Mouse (Mus musculus) kidney, postnatal 36 days (tissue): Measurements from ENCODE around the gene Sos2.
"Not testable (repeated sequence)": the region's sequence is repeated elsewhere in the genome, so short reads cannot be mapped to it uniquely, and the experiment has no call there.

Experiments used
- DNase-seq, 2 experiments: peaks; one replicate each; pipeline ENCODE4 v3.0.0; 2021 to 2022; ENCODE audit warnings: mixed read lengths in 2 of 2

The Sos2 gene

GRCm38 (mm10) chr12:69568266-69568665 lies 113.4 kb downstream of the Sos2 start:
- DNase-seq = no peak

- not testable (repeated sequence) for DNase-seq
These were observed 120.6 kb downstream of the Sos2 start for GRCm38 (mm10) chr12:69561006-69561405.

GRCm38 (mm10) chr12:69556221-69556861 lies 125.3 kb downstream of the Sos2 start:
- DNase-seq = peak; percentile 42 to 68

GRCm38 (mm10) chr12:69545456-69546178 lies 136.0 kb downstream of the Sos2 start:
- no peak for DNase-seq

- DNase-seq = no peak
These were observed 136.7 kb downstream of the Sos2 start for GRCm38 (mm10) chr12:69544994-69545393.

- no peak for DNase-seq
These were observed 137.1 kb downstream of the Sos2 start for GRCm38 (mm10) chr12:69544562-69544961.

GRCm38 (mm10) chr12:69542376-69542775 lies 139.3 kb downstream of the Sos2 start:
- no peak for DNase-seq

- DNase-seq = peak in 1 of 2 experiments; percentile 10
These were observed 140.0 kb downstream of the Sos2 start for GRCm38 (mm10) chr12:69541663-69542062.

GRCm38 (mm10) chr12:69539353-69539752 lies 142.3 kb downstream of the Sos2 start:
- DNase-seq = no peak

GRCm38 (mm10) chr12:69538362-69538950 lies 143.2 kb downstream of the Sos2 start:
- DNase-seq = no peak

GRCm38 (mm10) chr12:69537675-69538361 lies 143.8 kb downstream of the Sos2 start:
- DNase-seq = peak; percentile 47

GRCm38 (mm10) chr12:69537243-69537674 lies 144.4 kb downstream of the Sos2 start:
- peak; percentile 37 to 43 for DNase-seq

- no peak for DNase-seq
These were observed 144.9 kb downstream of the Sos2 start for GRCm38 (mm10) chr12:69536616-69537242.
